Mouse (Mus musculus) cerebellum, postnatal 10 days (tissue): ENCODE results near the gene Ssh3.

Experiments
- DNase-seq, 2 experiments: peaks; one replicate each; pipeline ENCODE4 v3.0.0; 2021; ENCODE audit warnings: mixed read lengths in 2 of 2

Ssh3 gene

GRCm38 (mm10) chr19:4240247-4240668, 28.7 kb downstream of the Ssh3 start:
- no peak for DNase-seq

GRCm38 (mm10) chr19:4234548-4234947, 34.4 kb downstream of the Ssh3 start:
- DNase-seq, result no peak

- DNase-seq, result no peak
Observed at GRCm38 (mm10) chr19:4232651-4233050, 36.3 kb downstream of the Ssh3 start.

- no peak for DNase-seq
Observed at GRCm38 (mm10) chr19:4232186-4232572, 36.8 kb downstream of the Ssh3 start.

GRCm38 (mm10) chr19:4231253-4232185, 37.5 kb downstream of the Ssh3 start, which contains the start of gene Pold4:
TSS of gene Pold4 (plus strand) at chr19:4231899.
- peak; percentile 99 for DNase-seq

GRCm38 (mm10) chr19:4230415-4230814, 38.6 kb downstream of the Ssh3 start:
- no peak for DNase-seq

GRCm38 (mm10) chr19:4229451-4230076, 39.4 kb downstream of the Ssh3 start:
- DNase-seq, result peak in 1 of 2 experiments; percentile 19

- no peak for DNase-seq
Observed at GRCm38 (mm10) chr19:4228891-4229290, 40.1 kb downstream of the Ssh3 start.

- peak; percentile 82 to 86 for DNase-seq
Observed at GRCm38 (mm10) chr19:4227894-4228678, 40.9 kb downstream of the Ssh3 start.

GRCm38 (mm10) chr19:4227446-4227845, 41.5 kb downstream of the Ssh3 start:
- no peak for DNase-seq

GRCm38 (mm10) chr19:4226779-4227178, 42.2 kb downstream of the Ssh3 start:
- DNase-seq, result no peak

- peak; percentile 43 to 56 for DNase-seq
Observed at GRCm38 (mm10) chr19:4222165-4222564, 46.8 kb downstream of the Ssh3 start.

- DNase-seq, result peak in 1 of 2 experiments; percentile 56
Observed at GRCm38 (mm10) chr19:4220957-4221743, 47.8 kb downstream of the Ssh3 start.

GRCm38 (mm10) chr19:4220416-4220815, 48.6 kb downstream of the Ssh3 start:
- DNase-seq, result peak; percentile 80 to 81

- DNase-seq, result peak; percentile 60 to 65
Observed at GRCm38 (mm10) chr19:4219943-4220342, 49.0 kb downstream of the Ssh3 start.

GRCm38 (mm10) chr19:4218784-4219183, 50.2 kb downstream of the Ssh3 start:
- no peak for DNase-seq

GRCm38 (mm10) chr19:4218293-4218692, 50.7 kb downstream of the Ssh3 start:
- no peak for DNase-seq

- no peak for DNase-seq
Observed at GRCm38 (mm10) chr19:4217855-4218254, 51.1 kb downstream of the Ssh3 start.

GRCm38 (mm10) chr19:4217140-4217539, 51.8 kb downstream of the Ssh3 start:
- DNase-seq, result no peak

- peak; percentile 69 to 74 for DNase-seq
Observed at GRCm38 (mm10) chr19:4216041-4216685, 52.8 kb downstream of the Ssh3 start.

- no peak for DNase-seq
Observed at GRCm38 (mm10) chr19:4215451-4215840, 53.5 kb downstream of the Ssh3 start.
